Mouse (Mus musculus) layer of hippocampus, postnatal 25 days (tissue): ENCODE measurements around the gene Hoxb4. TPM values are rescaled to one million over a fixed set of nuclear protein-coding genes. Genes with fewer than 3 reads are reported as not detected.

Source experiments
- DNase-seq, 2 experiments: peaks; one replicate each; pipeline ENCODE4 v3.0.0; 2022; ENCODE audit warnings: mixed read lengths in 2 of 2, low spot score in 1 of 2; ENCODE audit errors: extremely low spot score in 1 of 2
- total RNA-seq, 2 experiments: library from RNA; stranded (reverse); gene quantifications; 2 replicates each; pipeline ENCODE4 v1.2.3; 2021

The Hoxb4 gene
- total RNA-seq, 2 experiments from 2014 or later, result not detected

GRCm38 (mm10) chr11:96346916-96347520, 29.0 kb downstream of the Hoxb4 start:
- DNase-seq, result no peak

- no peak for DNase-seq
Observed at GRCm38 (mm10) chr11:96347717-96348116, 29.6 kb downstream of the Hoxb4 start.

GRCm38 (mm10) chr11:96348141-96348928, 30.3 kb downstream of the Hoxb4 start:
- DNase-seq, result no peak

- no peak for DNase-seq
Observed at GRCm38 (mm10) chr11:96348988-96349387, 30.9 kb downstream of the Hoxb4 start.

GRCm38 (mm10) chr11:96349491-96350340, 31.6 kb downstream of the Hoxb4 start:
- no peak for DNase-seq

- DNase-seq, result no peak
Observed at GRCm38 (mm10) chr11:96350341-96350624, 32.2 kb downstream of the Hoxb4 start, which contains the start of gene Hoxb2. Gene Hoxb2, plus strand, starts transcription at chr11:96350525.

GRCm38 (mm10) chr11:96350791-96351190, 32.7 kb downstream of the Hoxb4 start:
- DNase-seq, result no peak

- no peak for DNase-seq
Observed at GRCm38 (mm10) chr11:96351312-96351711, 33.2 kb downstream of the Hoxb4 start.

GRCm38 (mm10) chr11:96351831-96352230, 33.8 kb downstream of the Hoxb4 start:
- DNase-seq, result no peak

- DNase-seq, result no peak
Observed at GRCm38 (mm10) chr11:96352691-96353521, 34.8 kb downstream of the Hoxb4 start.

- DNase-seq, result no peak
Observed at GRCm38 (mm10) chr11:96353522-96353841, 35.4 kb downstream of the Hoxb4 start.

GRCm38 (mm10) chr11:96353939-96354338, 35.9 kb downstream of the Hoxb4 start:
- no peak for DNase-seq

- no peak for DNase-seq
Observed at GRCm38 (mm10) chr11:96354376-96354775, 36.3 kb downstream of the Hoxb4 start.

- DNase-seq, result no peak
Observed at GRCm38 (mm10) chr11:96354801-96355311, 36.8 kb downstream of the Hoxb4 start.

GRCm38 (mm10) chr11:96363807-96364206, 45.7 kb downstream of the Hoxb4 start:
- DNase-seq, result no peak

- no peak for DNase-seq
Observed at GRCm38 (mm10) chr11:96365441-96366091, 47.5 kb downstream of the Hoxb4 start, which contains the start of gene Hoxb1. Gene Hoxb1, plus strand, starts transcription at chr11:96365752.

- DNase-seq, result no peak
Observed at GRCm38 (mm10) chr11:96366092-96367041, 48.3 kb downstream of the Hoxb4 start.

GRCm38 (mm10) chr11:96367141-96367540, 49.1 kb downstream of the Hoxb4 start:
- no peak for DNase-seq

- DNase-seq, result no peak
Observed at GRCm38 (mm10) chr11:96368686-96369085, 50.6 kb downstream of the Hoxb4 start.
